Mouse (Mus musculus): ENCODE data around the gene Setdb1. TPM values are rescaled to one million over a fixed set of nuclear protein-coding genes. Genes with fewer than 3 reads are reported as not detected.
A peak's percentile ranks its signal among the peaks of the same experiment; 100 is the strongest.
"Not testable (repeated sequence)": the region's sequence is repeated elsewhere in the genome, so short reads cannot be mapped to it uniquely, and the experiment has no call there.

The Setdb1 gene
- total and polyA plus RNA-seq, 3 experiments, result 33.7 to 49.5 (median 43.2) TPM

DNA sequence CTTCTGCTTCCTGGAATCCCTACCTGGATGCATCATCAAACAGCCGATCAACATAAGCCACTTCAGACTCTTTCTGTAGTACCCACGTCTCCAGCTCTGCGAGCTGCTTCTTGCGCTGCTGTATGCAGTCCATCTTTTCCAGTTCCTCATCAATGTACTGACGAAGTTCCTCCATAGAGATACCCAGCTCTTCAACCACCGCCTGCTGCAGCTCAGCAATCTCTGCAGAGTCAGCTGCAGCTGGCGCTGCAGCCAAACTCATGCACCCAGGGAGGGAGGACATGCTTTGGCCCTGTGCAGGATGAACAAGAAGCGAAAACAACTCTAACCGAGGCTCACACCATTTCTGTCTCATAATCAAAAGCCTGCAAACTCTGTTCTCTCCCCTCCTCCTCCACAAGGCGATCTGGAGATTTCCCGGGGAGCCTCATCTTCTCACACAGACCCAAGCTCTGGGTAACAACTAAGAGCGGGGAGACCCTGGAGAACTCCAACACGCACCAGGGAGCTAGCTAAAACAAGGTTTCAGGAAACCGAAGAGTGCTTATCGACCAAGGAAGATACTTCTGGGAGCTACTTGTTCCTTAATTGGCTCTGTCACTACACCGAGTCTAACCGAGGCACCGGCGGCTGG, 974 bp downstream of the Setdb1 start:
- H3K27me3 ChIP-seq (replicated peaks); DNase-seq (ENCODE audit: extremely low read depth); H3K27ac ChIP-seq (ENCODE audit: insufficient read depth, low read depth); dilution Hi-C loops (cut with MboI; ENCODE audit: extremely low pct_ligation_motif_present, extremely low pct_unique_long_range_greater_than_20kb, low sequenced_read_pairs); H3K9me3 ChIP-seq (replicated peaks; ENCODE audit: low read length); in situ Hi-C loops (cut with MboI; ENCODE audit: low pct_ligation_motif_present, low pct_unique_long_range_greater_than_20kb, low sequenced_read_pairs): not testable (repeated sequence)
- Histone ChIP-seq H3K36me3 (replicated peaks in 1 of 2; ENCODE audit: control insufficient read depth in 1 of 2, insufficient read depth in 1 of 2, low read length in 1 of 2) (peaks cover 21 to 24% of the 10 kb centered on the region in 2 experiments), H3K4me2 (ENCODE audit: insufficient read depth, low read depth, poor library complexity, severe bottlenecking) (peak overlapping the region; percentile 61), H3K9ac (ENCODE audit: insufficient read depth, low read depth) (peak overlapping the region; percentile 80; the same call in 1 of the 2 replicates), H3K4me3 (replicated peaks in 1 of 3; ENCODE audit: low read depth in 2 of 3, low read length in 2 of 3, poor library complexity in 1 of 3) (peak overlapping the region in 2 of 3 experiments; percentile 28 to 98), H3K79me2 (replicated peaks; ENCODE audit: control insufficient read depth, extremely low read depth, insufficient read depth, poor library complexity, severe bottlenecking) (peaks cover 11% of the 10 kb centered on the region), H3K4me1 (ENCODE audit: control insufficient read depth in 1 of 2, insufficient read depth in 2 of 2) (peaks cover 3 to 18% of the 10 kb centered on the region in 2 experiments; a peak in 2 of 4 replicates)

GRCm38 (mm10) chr3:95349491-95349890, 7.5 kb downstream of the Setdb1 start:
- dilution Hi-C loops (cut with MboI; ENCODE audit: extremely low pct_ligation_motif_present, extremely low pct_unique_long_range_greater_than_20kb, low sequenced_read_pairs) (no loop called here), in situ Hi-C loops (cut with MboI; ENCODE audit: low pct_ligation_motif_present, low pct_unique_long_range_greater_than_20kb, low sequenced_read_pairs) (no loop called here)
- H3K9ac ChIP-seq (ENCODE audit: insufficient read depth, low read depth), result no peak overlapping the region
- H3K27ac ChIP-seq (ENCODE audit: insufficient read depth, low read depth), result no peak overlapping the region
- H3K36me3 ChIP-seq (replicated peaks in 1 of 2; ENCODE audit: control insufficient read depth in 1 of 2, insufficient read depth in 1 of 2, low read length in 1 of 2), result peaks cover 57 to 79% of the 10 kb centered on the region in 2 experiments
- H3K9me3 ChIP-seq (replicated peaks; ENCODE audit: low read length), result peaks cover 6% of the 10 kb centered on the region
- no peak overlapping the region for H3K4me2 ChIP-seq (ENCODE audit: insufficient read depth, low read depth, poor library complexity, severe bottlenecking)
- no peaks in the 10 kb centered on the region for H3K4me1 ChIP-seq (ENCODE audit: control insufficient read depth in 1 of 2, insufficient read depth in 2 of 2)
- no peak overlapping the region for H3K4me3 ChIP-seq (replicated peaks in 1 of 3; ENCODE audit: low read depth in 2 of 3, low read length in 2 of 3, poor library complexity in 1 of 3)
- no peaks in the 10 kb centered on the region for H3K27me3 ChIP-seq (replicated peaks)
- no peaks in the 10 kb centered on the region for H3K79me2 ChIP-seq (replicated peaks; ENCODE audit: control insufficient read depth, extremely low read depth, insufficient read depth, poor library complexity, severe bottlenecking)
- DNase-seq (ENCODE audit: extremely low read depth), result peak; percentile 59
- no peak for TF ChIP-seq ZKSCAN1 (IDR thresholded peaks at IDR 0.05; ENCODE audit: borderline replicate concordance, low read depth, low read length)
- peak; percentile 81 for TF ChIP-seq SMC3 (IDR thresholded peaks at IDR 0.05; ENCODE audit: low read depth, low read length)
- TF ChIP-seq UBTF (IDR thresholded peaks at IDR 0.05; ENCODE audit: low read depth, low read length), result no peak
- no peak for TF ChIP-seq IRF4 (IDR thresholded peaks at IDR 0.05; ENCODE audit: low read depth, low read length)
- TF ChIP-seq RAD21 (IDR thresholded peaks at IDR 0.05; ENCODE audit: low read depth, low read length), result peak; percentile 86
- TF ChIP-seq MAZ (IDR thresholded peaks at IDR 0.05; ENCODE audit: low read depth, low read length), result no peak
- no peak for TF ChIP-seq ELF1 (IDR thresholded peaks at IDR 0.05; ENCODE audit: low read depth, low read length)
- TF ChIP-seq EP300 (IDR thresholded peaks at IDR 0.05; ENCODE audit: low read length), result no peak
- TF ChIP-seq CTCF (conservative IDR thresholded peaks at IDR 0.05 in 1 of 2, IDR thresholded peaks at IDR 0.05 in 1 of 2; ENCODE audit: low read depth in 2 of 2, low read length in 2 of 2), result peak; percentile 46 to 85; a peak in 3 of 4 replicates
- 0 out of 2 replicates have a peak, but pooled peaks have one; percentile 5 for TF ChIP-seq ZC3H11A (IDR thresholded peaks at IDR 0.05; ENCODE audit: low read depth, low read length)
- no peak for TF ChIP-seq ZMIZ1 (IDR thresholded peaks at IDR 0.05; ENCODE audit: low read depth, low read length)
- no peak for TF ChIP-seq RCOR1 (conservative IDR thresholded peaks at IDR 0.05; ENCODE audit: low read depth, low read length)
- peak; percentile 41; the same call in 1 of the 2 replicates for TF ChIP-seq MYC (IDR thresholded peaks at IDR 0.05; ENCODE audit: low read depth, low read length)

GRCm38 (mm10) chr3:95348343-95348742, 8.7 kb downstream of the Setdb1 start:
- H3K4me1 ChIP-seq (ENCODE audit: control insufficient read depth in 1 of 2, insufficient read depth in 2 of 2); H3K4me2 ChIP-seq (ENCODE audit: insufficient read depth, low read depth, poor library complexity, severe bottlenecking); H3K9ac ChIP-seq (ENCODE audit: insufficient read depth, low read depth); H3K79me2 ChIP-seq (replicated peaks; ENCODE audit: control insufficient read depth, extremely low read depth, insufficient read depth, poor library complexity, severe bottlenecking); H3K4me3 ChIP-seq (replicated peaks in 1 of 3; ENCODE audit: low read depth in 2 of 3, low read length in 2 of 3, poor library complexity in 1 of 3); H3K27ac ChIP-seq (ENCODE audit: insufficient read depth, low read depth); in situ Hi-C loops (cut with MboI; ENCODE audit: low pct_ligation_motif_present, low pct_unique_long_range_greater_than_20kb, low sequenced_read_pairs); DNase-seq (ENCODE audit: extremely low read depth); dilution Hi-C loops (cut with MboI; ENCODE audit: extremely low pct_ligation_motif_present, extremely low pct_unique_long_range_greater_than_20kb, low sequenced_read_pairs); H3K27me3 ChIP-seq (replicated peaks); H3K9me3 ChIP-seq (replicated peaks; ENCODE audit: low read length): not testable (repeated sequence)
- peaks cover 56 to 77% of the 10 kb centered on the region in 2 experiments for H3K36me3 ChIP-seq (replicated peaks in 1 of 2; ENCODE audit: control insufficient read depth in 1 of 2, insufficient read depth in 1 of 2, low read length in 1 of 2)
